Comparison of ENCODE assay signal across 23 mouse cellular contexts in the genomic region with DNA sequence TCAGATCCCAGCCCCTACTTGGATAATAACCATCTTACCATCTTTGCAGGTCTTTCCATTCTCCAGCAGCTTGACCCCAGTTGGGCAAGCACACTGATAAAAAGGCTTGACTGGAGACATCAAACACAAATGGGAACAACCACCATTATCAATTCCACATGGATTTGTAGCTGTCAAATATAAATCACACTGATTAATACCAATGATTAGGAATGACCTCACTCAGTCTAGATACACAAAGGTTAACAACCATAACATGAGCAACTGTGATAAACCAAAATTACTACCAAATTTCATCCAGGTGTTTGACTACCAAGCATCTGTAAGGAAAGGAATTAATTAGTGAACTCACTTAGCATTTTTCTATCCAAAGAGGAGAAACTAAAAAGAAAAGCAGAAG. TPM values are rescaled to one million over a fixed set of nuclear protein-coding genes. Genes with fewer than 3 reads are reported as not detected.
DNase-seq lines count a peak whose midpoint lies in the region; ATAC-seq and TF ChIP-seq lines count a peak whose summit lies in the region.
"Had no signal": no experiment of that assay in that cellular context is flagged by ENCODE, and none has a peak within 500 bp of the region (broad histone marks: within the 10 kb centered on the region; RNA-seq: fewer than 3 reads in every experiment).

No protein-coding gene starts in this region.

- no peaks in the 10 kb centered on the region for H3K36me3 ChIP-seq in hindbrain, embryonic 11.5 days (ENCODE audit: control insufficient read depth, insufficient read depth, low read length)
- H3K36me3 ChIP-seq in hindbrain, embryonic 16.5 days (ENCODE audit: control insufficient read depth, insufficient read depth, low read length), result peaks cover 9% of the 10 kb centered on the region

- H3K27me3 ChIP-seq in hindbrain, embryonic 11.5 days (ENCODE audit: control insufficient read depth, insufficient read depth, low read length), result no peaks in the 10 kb centered on the region
- no peaks in the 10 kb centered on the region for H3K27me3 ChIP-seq in hindbrain, embryonic 16.5 days (replicated peaks; ENCODE audit: control insufficient read depth, insufficient read depth, low read length)
- H3K27me3 ChIP-seq: CH12.LX; hindbrain, embryonic 13.5 days; Patski had no signal

- no peak for TF ChIP-seq CTCF in embryonic fibroblast, embryonic 13.5 days (IDR thresholded peaks at IDR 0.05; ENCODE audit: borderline replicate concordance, insufficient read depth, low read length)

- H3K9ac ChIP-seq in hindbrain, embryonic 11.5 days (ENCODE audit: low read depth, low read length), result no peak overlapping the region
- H3K9ac ChIP-seq in hindbrain, embryonic 16.5 days (ENCODE audit: low read depth, low read length), result no peak overlapping the region
- H3K9ac ChIP-seq: forebrain, postnatal 0 days; hindbrain, embryonic 13.5 days had no signal

- H3K4me2 ChIP-seq in hindbrain, embryonic 11.5 days (replicated peaks; ENCODE audit: low read depth, low read length), result no peak overlapping the region
- H3K4me2 ChIP-seq in hindbrain, embryonic 16.5 days (ENCODE audit: low read length), result no peak overlapping the region
- H3K4me2 ChIP-seq: heart, embryonic 11.5 days; hindbrain, embryonic 13.5 days had no signal

- ATAC-seq in hindbrain, embryonic 11.5 days (ENCODE audit: low FRiP score), result peak; percentile 15; the same call in 1 of the 2 replicates
- no peak for ATAC-seq in hindbrain, embryonic 16.5 days
- ATAC-seq: forebrain, embryonic 14.5 days; forebrain, postnatal 0 days; hindbrain, postnatal 0 days; intestine, postnatal 0 days; Patski had no signal

- H3K4me3 ChIP-seq in hindbrain, embryonic 11.5 days (ENCODE audit: low read depth, low read length), result no peak overlapping the region
- H3K4me3 ChIP-seq in hindbrain, embryonic 16.5 days (ENCODE audit: low read length), result no peak overlapping the region
- H3K4me3 ChIP-seq in embryonic fibroblast, embryonic 13.5 days (ENCODE audit: insufficient read depth, low read length), result no peak overlapping the region
- H3K4me3 ChIP-seq: hindbrain, embryonic 13.5 days had no signal

- peak; percentile 24 for DNase-seq in embryo, embryonic 11 days
- no peak for DNase-seq in embryo, embryonic 10 days (ENCODE audit: low spot score)
- no peak for DNase-seq in hindbrain, embryonic 11.5 days (ENCODE audit: low spot score)
- DNase-seq in mesoderm, embryonic 11.5 days (ENCODE audit: low read depth, low spot score), result peak; percentile 13
- DNase-seq in testis, postnatal 10 days (ENCODE audit: low spot score), result no peak
- DNase-seq: adrenal gland, postnatal 10 days; adrenal gland, postnatal 36 days; B cell, adult 2 months; cerebellum, adult 18-20 months; cerebellum, adult 9-10 months; cerebellum, postnatal 14 days; forebrain, postnatal 0 days; gastrocnemius, postnatal 36 days had no signal

- no peaks in the 10 kb centered on the region for H3K9me3 ChIP-seq in hindbrain, embryonic 11.5 days (ENCODE audit: control insufficient read depth, low read length)
- H3K9me3 ChIP-seq in hindbrain, embryonic 16.5 days (ENCODE audit: control insufficient read depth, low read length), result no peaks in the 10 kb centered on the region
- H3K9me3 ChIP-seq: G1E; hindbrain, embryonic 13.5 days had no signal

- no peak for TF ChIP-seq POLR2A in embryonic fibroblast, embryonic 13.5 days (IDR thresholded peaks at IDR 0.05; ENCODE audit: low read depth, low read length)

- 0 out of 2 replicates have a peak, but pooled peaks cover 3% of the 10 kb centered on the region for H3K4me1 ChIP-seq in hindbrain, embryonic 11.5 days (replicated peaks; ENCODE audit: control insufficient read depth, insufficient read depth, low read length)
- H3K4me1 ChIP-seq in hindbrain, embryonic 16.5 days (ENCODE audit: control insufficient read depth, insufficient read depth, low read depth, low read length), result peaks cover 12% of the 10 kb centered on the region; the same call in 1 of the 2 replicates
- H3K4me1 ChIP-seq in embryonic fibroblast, embryonic 13.5 days (ENCODE audit: control insufficient read depth, insufficient read depth, low read length), result peaks cover 2% of the 10 kb centered on the region; the same call in 1 of the 2 replicates

- H3K27ac ChIP-seq in hindbrain, embryonic 11.5 days (ENCODE audit: low read depth, low read length), result no peak overlapping the region
- no peak overlapping the region for H3K27ac ChIP-seq in hindbrain, embryonic 16.5 days (ENCODE audit: low read depth, low read length)
- peak overlapping the region; percentile 29; the same call in 1 of the 2 replicates for H3K27ac ChIP-seq in embryonic fibroblast, embryonic 13.5 days (ENCODE audit: insufficient read depth, low read length)
- H3K27ac ChIP-seq: hindbrain, postnatal 0 days had no signal

RNA-seq across cellular contexts. Expression of a gene that starts 55.6 kb away (rescaled TPM):
- 28.9 and 37.1 TPM in 2 replicates for polyA plus RNA-seq in hindbrain, embryonic 11.5 days (2014; fragmentation: Nextera tagmentation; extraction: Ambion mirVana)
- 12.6 and 15.4 TPM in 2 replicates for polyA plus RNA-seq in hindbrain, embryonic 16.5 days (2015; fragmentation: Nextera tagmentation; extraction: Ambion mirVana)
- polyA plus RNA-seq in embryonic fibroblast, embryonic 13.5 days (2011; ENCODE audit: insufficient read length, low read depth, missing spikeins), result 58.4 and 88.3 TPM in 2 replicates

Comparison
In these comparisons a context has a peak if more than half of its experiments do, and no peak if none do; other contexts are left out.
1. DNase-seq: peak in embryo, embryonic 11 days (single experiment) and mesoderm, embryonic 11.5 days (single experiment); none in embryo, embryonic 10 days (single experiment), hindbrain, embryonic 11.5 days (single experiment) and testis, postnatal 10 days (single experiment).